Mouse (Mus musculus): Measurements from ENCODE around the gene Usp32.

Usp32 gene

DNA sequence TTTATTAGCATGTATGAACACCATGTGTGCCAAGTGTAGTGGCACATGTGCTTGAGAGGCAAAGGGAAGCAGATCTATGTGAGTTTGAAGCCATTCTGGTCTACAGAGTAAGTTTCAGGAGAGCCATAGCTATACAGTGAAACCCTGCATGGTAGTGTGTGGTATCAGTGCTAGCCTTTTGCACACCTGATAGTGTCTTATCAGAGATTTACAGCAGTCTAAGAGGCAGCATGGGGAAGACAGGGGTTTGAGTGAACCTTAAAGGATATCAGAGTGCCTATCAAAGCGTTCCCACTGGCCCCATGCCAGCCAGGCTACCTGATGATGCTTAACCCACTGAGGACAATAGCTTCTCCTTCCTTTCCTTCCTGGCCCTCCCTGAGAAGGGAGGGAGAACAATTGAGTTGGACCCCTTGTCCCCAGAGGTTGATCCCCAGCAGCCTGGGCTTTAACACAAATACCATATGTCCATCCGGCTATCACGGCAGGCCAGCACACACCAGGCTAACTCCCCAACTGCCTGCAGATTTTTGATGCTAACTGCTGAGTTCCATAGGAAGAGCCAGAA lies 162.5 kb downstream of the Usp32 start:
- no peak for DNase-seq

DNA sequence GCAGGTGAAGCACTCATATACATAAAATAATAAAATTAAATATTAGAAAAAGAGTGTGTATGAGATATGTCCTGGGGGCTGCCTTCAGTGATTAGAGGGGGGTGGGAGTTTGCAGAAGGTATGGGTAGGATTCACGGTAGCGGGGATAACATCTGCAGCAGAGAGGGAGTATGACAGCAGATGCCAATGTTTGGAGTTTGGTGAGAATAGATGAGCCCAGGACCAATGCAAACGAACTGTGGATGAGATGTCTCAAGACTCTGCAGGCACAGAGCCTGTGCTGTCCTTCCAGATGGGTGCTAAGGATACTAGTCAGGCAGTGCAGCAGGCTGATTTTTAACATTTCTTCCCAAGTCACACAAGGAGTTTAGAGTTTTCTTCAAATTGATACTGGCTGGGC lies 163.3 kb downstream of the Usp32 start:
- DNase-seq: no peak

DNA sequence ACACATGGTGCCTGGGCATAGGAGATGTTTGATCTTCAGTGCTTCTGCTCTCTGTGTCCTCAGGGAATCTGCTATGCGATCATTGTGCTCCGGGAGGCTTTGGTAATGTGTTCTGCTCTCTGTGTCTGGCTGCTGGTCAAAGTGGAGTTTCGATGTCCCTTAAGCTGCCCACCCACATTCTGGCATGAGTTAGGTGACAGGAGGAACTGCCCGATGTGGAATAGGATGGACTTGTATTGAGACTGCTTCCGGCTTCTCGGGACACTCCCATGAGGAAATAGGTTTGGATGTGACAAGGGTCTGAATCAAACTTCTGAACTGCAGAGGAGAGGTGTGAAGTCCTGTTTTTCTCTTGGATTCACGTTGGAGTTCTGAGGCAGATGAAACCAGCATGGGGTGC lies 165.4 kb downstream of the Usp32 start:
- DNase-seq: no peak

DNA sequence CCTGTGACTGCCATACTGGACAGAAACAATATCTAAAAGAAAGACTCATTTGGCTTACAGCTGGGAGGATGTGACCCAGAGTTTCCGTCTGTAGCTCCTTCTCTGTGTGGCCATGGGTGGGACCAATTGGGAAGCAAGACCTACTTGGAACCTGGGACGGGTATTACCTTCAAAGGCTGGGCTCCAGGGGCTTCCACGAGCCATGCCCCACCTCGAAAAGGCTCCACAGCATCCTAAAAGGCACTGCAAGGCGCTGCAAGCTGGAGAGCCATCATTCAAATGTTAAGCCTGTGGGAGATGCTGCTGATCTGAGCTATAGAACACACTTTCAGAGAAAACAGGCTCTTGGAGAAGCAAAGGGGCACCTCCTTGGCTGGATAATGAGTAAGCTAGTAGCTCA lies 166.3 kb downstream of the Usp32 start:
- no peak for DNase-seq

DNA sequence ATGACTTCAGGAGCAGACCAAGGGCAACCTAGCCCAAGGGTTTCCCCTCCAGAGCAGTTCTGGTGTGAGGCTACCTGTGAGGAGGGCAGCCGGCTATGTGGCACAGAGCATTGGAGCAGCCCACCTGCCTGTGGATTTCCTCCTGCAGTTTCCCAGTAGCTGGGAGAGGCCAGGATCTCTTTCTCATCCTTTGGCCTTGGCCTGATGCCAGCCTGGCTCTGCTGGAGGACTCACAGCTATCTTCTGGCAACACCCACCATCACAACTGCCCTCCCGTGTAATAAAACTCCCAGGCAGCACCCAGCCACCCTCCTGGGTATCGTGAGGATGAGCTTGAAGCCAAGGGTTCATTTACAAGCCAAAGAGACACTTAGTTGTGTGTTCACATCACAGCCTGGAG lies 167.9 kb downstream of the Usp32 start:
- DNase-seq: no peak

DNA sequence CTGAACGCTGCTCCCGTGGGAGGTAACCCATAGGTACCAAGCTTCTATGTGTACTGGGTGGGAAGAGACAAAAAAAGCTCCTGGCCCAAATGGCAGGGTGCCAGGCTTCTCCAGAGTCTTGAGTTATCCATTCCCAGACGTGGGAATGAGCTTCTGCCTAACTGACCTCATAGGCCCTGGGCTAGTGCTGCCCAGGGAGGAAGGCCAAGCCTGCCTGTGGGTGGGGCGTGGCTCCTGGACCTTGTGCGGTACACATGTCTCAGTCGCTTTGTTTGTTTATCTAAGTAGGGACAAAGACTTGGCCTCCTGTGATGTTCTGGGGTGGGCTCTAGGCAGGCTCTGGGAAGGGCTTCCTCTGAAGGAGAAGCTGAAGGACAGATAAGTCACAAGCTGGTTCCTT lies 171.2 kb downstream of the Usp32 start:
- DNase-seq: no peak

DNA sequence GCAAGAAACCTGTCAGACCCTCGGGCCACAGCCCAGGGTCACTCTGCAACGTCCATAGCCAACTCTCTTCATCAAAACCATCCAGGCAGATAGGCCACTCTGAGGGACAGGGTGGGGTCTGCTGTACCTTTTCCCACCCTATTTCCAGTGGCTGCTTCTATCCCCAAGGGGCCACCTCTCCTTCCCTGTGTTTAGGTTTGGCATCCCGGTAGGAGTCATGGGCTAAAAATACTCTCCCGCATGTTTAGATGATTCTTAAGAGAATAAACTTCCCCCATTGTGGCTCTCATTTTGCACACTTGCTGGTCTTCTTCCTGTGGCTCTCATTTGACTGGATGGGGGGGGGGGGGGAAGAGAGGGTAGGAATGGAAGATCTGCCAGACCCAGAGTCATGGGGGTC lies 171.7 kb downstream of the Usp32 start:
- DNase-seq: no peak

DNA sequence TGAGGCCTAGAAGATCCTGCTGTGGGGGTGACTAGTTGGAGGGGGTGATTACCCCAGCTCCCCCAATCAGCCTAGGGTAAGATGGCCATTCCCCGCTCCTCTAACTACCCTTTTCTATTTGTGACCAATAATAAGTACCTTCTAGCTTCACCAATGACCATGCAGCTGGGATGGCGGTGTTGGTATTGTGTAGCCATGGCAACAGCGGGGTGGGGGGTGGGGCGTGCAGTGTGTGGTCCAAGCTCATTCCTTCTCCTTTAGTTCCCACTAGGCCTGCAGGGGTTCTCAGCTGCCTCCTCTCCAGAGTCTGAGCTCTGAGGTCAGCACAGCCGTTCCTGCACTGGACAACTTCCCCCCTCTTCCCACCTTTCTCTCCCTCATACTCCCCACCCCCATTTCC lies 172.8 kb downstream of the Usp32 start:
- DNase-seq: no peak

DNA sequence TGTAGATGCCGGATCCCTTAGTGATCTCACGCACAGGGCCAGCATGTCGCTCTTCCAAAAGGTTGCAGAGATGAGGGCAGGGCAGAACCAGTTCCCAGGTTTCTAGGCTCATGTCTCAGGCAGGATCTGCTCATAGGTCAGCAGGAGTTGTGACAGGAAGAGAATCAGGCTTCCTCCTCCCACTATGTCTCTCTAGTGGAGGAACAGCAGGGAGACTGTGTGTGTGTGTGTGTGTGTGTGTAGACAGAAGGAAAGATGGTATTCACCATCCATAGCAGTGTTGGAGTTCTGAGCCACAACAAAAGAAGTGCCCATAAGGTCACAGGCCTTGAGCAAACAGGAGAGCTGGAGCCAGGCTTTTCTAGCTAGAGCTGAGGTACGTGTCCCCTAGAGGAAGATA lies 173.3 kb downstream of the Usp32 start:
- no peak for DNase-seq

DNA sequence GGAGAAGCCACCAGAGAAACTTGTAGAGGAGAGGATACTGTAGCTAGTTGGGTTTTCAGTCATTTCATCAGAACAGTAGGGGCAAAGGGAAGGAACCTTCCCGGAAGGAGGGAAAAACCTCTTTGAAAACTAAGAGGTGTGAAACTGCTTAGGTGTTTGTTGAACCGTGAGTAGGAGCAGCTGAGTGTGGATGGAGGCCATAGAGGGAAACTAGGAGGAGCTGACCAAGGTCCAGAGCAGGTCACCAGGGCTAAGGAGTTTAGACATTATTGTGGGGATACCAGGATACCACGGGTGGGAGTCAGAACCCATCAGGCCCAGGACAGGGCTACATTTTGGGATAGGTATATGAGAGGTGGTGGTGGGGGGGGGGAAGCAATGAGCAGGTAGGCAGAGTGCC lies 176.4 kb downstream of the Usp32 start:
- no peak for DNase-seq

DNA sequence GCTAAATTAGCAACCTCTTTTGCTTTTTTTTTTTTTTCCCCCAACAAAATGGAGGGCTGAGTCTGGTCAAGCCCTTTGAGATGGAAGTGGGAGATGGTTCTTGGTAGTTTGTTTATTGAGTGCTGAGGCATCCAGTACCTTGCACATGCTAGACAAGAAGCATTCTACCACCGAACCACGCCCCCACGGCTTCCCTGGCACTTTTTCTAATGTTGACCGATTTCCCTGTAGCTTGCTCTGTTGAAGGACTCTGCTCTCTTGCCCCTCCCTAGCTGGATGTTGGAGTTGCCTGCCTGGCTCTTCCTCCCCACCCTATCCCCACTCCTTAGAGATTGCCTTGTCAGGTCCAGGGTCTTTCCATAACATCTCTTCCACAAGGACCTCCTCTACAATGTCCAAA lies 177.4 kb downstream of the Usp32 start:
- no peak for DNase-seq

DNA sequence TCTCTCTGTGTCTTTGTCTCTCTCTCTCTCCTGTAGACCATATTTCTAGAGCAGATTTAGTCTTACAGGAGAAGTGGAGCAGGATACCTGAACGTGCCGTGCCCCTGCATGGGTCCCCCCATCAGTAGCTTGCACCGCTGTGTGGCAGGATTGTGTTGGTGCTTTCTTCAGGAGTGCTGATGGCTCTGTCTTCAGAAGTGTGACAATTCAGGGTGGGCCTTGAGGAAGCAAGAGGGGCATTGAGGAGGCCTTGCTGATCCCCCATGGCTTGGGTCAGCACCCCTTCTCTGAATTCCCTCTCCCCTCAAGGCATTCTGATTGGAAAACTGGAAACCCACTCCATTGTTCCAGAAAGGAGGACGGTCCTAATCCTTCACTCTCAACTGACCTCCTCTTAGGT lies 178.4 kb downstream of the Usp32 start:
- DNase-seq: no peak

DNA sequence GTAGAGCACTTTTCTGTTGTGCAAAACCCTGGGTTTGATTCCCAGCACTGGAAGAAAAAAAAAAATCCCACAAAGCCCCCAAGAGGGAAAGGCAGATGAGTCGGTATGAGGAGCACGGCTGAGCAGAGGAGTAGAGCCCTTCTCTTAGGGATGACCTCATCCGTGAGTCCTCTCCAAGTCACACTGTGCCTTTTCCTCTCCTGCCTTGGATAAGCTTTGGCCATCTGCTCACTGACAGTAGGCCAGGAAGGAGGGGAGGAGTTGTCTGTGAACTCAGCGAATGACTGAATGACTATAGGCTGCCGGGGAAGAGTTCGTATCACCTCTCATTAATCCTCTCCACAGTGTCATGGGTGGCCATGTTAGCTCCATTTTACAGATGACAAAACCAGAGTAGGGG lies 179.2 kb downstream of the Usp32 start:
- no peak for DNase-seq

DNA sequence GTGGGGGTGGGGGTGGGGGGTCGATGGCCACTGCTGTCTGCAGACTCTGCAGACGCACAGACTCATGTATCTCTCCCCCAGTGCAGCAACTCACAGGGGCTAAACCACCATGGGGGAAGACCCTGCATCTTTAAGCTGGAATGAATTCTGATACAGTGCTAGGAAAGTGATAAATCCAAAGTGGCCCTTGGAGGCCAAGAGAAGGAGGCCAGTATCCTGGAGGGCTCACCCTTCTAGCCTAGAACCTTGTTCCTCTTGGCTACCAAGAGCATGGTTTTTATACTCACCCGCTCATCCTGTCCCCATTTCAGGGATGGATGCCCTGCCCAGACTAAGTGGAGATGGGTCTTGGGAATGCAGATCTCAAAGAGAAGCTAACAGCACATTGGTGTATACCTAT lies 179.7 kb downstream of the Usp32 start:
- DNase-seq: no peak

DNA sequence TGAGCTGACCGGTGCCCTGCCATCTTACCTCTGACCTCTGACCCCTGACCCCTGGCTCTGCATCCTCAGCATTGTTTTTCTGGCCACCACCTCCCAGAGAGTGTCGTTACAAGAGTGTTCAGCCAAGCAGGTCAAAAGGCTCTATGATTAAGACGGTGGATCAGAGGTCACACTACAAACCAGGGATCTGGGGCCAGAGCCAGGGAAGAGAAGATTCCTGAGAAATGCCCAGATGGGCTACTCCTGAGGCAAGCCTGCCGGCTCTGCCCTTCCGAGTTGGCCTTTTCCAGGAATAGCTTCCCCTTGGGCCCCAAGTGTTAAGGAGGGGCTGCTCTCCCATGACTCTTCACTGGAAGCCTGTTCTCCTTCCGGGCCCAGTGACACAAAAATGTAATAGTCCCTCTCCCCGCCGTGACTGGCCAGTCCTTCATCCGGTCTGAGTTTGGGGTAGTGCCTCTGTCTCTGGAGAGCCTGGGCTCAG lies 180.2 kb downstream of the Usp32 start:
- no peak for DNase-seq

DNA sequence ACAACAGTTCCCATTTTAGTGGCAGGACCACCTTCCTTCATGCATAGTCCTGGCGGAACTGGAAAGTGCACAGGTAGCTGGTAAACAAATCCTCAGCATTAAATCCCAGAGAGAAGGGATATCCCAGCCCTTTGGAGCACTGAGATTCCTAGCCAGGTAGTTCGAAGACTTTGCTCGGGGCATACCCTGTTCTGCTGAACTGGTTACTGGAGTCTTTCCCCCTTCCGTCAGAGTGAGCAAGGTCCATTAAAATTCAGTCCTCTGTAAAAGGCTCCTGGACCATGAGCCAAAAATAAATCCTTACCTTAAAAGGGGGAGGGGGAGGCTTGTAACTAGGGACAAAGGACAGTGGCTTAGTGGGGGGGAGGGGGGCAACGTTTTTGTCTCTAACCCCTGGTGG lies 180.8 kb downstream of the Usp32 start:
- no peak for DNase-seq

DNA sequence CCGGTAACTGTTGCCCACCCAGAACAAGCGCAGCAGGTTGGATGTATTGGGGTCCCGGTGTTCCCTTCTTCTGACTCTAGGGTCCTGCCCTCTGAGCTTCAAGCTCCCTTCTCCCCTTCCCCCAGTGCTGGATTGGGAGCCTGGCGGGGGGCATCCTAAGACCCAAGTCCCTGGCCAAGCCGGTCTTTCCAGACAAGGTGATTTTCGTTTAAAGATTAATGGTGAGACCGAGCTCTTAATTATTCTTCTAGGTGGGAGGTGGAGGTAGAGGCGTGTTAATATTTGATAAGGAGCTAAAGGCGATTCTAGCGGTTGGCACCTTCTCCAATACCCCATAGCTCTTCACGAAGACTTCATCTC lies 181.7 kb downstream of the Usp32 start:
- DNase-seq: no peak

DNA sequence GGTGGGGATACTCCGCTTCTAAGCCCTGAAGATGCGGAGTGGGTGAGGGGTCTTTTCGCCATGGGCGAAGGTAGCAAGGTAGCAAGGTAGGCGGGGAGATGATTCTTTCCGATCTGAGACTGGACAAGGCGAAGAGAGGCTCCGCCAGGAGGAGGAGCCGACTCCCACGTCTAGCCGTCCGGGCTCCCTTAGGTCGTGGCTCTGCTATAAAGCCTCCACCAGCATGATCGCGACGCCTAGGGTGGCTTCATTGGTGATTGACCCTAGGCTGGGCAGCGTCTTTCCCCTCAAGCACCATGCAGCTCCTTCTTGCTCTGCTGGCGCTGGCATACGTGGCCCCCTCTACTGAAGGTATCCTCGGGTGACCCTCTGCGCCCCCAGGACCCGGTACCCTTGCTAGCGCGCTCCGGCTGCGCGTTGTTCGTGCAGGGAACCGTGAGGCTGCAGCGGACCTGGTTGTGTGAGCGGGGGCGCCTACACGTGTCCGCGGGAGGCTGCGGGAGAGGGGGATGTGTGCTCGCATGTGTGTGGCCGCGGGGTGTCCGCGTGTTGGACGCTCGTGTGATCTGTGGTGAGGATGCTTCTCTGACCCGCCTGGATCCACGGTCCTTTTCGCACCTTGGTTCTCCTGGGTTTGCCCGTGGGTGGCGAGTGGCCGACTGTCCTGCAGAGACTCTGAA lies 182.2 kb downstream of the Usp32 start, which contains the start of gene Car4:
Gene Car4 (plus strand): TSS at position 196 of the 680 bp plus-strand sequence.
- DNase-seq: no peak

DNA sequence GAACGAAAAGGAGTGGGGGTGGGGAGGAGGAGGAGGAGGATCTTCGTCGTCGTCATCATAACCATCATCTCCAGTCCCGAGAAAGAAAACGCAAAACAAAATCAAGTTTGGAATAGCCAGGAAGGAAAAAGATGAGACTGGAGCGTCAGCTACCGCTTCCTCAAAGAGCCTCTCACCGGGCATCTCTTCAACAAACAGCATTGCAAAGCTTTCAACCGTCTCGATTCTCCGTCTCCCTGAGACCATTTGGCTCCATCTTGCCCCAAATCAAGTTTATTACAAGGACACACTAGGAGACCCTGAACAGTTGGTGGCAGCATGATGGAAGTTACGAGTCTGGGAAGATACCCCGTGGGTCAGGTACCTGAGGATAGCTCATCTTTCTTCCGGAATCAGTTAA lies 182.8 kb downstream of the Usp32 start:
- no peak for DNase-seq

DNA sequence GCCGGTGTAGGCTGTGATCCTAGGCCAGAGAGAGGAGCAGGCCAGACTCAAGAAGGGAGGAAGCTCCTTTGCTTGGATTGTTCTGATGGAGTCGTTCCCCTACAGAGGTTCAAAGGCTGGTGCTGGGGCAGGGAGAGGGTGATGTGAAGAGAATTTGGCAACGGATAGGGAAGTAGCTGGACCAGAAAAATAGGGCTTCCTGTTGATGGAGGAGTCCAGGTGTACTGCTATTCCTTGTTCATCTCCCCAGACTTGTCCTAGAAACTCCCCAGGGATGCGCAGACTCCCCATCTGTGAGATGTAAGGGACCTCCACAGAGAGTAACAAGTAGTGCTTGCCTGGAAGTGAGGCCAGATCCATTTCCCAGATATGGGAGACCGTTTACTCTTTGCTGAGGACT lies 183.6 kb downstream of the Usp32 start:
- DNase-seq: no peak

DNA sequence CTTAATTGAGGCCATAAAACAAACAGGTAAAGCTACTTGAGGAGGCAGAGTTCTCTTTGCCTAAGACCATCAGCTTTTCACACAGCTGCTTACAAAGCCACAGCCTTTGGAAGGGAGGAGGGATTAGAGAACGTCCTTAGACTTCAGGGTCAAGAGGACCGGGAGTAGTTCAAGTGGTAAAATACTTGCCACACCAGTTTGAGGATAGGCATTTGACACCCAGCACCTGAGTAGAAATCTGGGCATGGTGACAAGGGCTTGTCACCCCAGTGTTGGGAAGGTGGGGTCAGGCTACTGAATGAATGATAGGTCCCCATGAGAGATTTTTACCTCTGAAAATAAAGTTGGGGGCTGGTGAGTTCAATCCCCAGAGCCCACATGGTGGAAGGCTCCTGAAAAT lies 187.3 kb downstream of the Usp32 start:
- DNase-seq: no peak

DNA sequence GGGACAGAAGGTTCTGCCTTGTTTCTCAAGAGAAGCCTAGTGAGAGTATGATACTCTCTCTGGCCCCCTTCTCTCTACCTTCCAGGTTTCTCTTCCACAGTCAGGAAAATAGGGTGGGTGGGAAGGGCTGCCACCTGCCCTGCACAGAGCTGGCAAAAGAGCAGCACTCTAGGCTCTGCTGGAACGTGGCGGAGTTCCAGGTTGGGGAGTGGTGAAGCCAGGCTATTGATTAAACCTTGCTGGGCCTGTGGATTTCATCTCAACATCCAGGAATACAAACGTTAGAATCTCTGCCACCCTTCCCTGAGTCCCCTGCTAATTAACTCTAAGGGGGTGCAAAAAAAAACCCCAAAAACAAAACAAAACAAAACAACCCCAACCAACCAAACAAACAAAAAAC lies 191.4 kb downstream of the Usp32 start:
- DNase-seq: no peak

DNA sequence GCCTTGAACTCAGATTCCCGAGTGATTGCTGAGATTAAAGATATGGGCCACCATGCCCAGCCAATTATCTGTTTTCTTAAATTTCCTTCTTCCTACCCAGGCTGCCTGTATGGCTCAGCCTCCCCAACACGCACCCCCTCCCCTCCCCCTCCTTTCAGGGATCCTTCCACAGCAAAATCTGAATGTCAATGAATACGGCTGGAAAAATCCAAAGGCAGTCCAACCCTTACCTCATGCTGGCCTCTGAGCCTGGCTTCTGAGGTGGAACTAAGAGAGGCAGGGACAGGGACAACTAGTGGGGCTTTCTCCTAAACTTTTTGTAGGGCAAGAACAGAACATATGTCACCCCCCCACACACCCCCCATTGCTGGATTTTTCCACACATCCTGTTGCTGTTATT lies 191.8 kb downstream of the Usp32 start:
- DNase-seq: no peak

DNA sequence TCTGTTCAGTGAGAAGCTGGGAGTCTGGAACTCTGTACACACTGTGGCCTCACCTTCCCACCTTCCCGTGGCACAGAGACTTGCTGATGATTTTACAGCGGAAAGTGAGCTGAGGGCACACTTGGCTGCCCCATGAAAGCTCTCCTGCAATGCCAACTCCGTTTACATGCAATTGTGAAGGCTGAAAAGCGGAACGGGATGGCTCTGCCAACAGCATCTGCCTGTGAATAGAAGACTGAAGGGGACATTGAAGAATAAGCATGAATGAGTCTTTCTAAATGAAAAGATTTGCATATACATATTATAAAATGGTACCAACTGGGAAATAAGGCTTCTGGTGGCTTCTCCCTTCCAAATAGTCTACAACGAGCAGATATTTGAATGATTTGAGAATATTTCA lies 192.8 kb downstream of the Usp32 start:
- no peak for DNase-seq

DNA sequence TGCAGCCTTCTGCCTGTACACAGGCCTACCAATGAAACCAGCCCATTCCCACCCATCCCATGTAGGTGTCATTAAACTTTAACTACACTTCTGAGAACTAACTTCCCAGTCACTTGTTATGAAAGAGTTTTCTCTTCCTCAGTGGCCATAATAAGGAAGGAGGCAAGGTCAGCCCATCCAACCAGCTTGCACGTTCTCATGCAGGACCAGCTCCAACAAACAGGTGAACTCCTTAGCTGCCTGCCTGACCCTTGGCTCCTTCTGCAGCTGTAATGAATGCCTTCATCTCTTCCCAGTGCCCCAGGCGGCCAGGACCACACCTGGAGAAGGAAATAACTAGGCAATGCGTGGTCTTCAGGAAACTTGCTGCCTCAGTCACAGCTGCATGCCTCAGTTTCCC lies 194.1 kb downstream of the Usp32 start:
- DNase-seq: no peak
